Mouse (Mus musculus): ENCODE results near the gene Rac2.

DNA sequence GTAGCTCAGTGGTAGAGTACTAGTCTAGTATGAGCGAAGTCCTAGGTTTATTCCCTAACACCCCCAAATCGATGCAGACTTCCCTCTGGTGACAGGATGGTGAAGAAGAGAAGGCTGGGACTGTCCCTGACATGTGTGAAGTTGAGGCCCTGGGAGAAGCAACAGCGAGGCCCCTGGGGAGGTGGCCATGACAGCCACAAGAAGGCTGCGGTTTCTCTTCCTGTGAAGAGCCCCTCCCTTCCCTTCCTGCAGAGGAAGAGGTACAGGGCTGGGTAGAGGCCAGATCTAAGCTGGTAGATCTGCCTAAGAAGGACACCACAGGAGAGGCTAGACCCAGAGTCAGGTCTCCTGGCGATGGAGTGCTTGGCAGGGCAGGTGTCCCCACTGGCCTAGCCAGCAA, 8.6 kb downstream of the Rac2 start:
- TF ChIP-seq CTCF (IDR thresholded peaks at IDR 0.05; ENCODE audit: insufficient read depth, low read length): no peak
- no peak for TF ChIP-seq POLR2A (IDR thresholded peaks at IDR 0.05; ENCODE audit: borderline replicate concordance, extremely low read depth, low read depth, low read length)
